Comparison of ENCODE assay signal across 22 mouse cellular contexts in genomic region chr13:28572448-28572847, GRCm38 (mm10).
"Had no signal": no experiment of that assay in that cellular context is flagged by ENCODE, and none has a peak within 500 bp of the region (broad histone marks: within the 10 kb centered on the region; RNA-seq: fewer than 3 reads in every experiment).

No protein-coding gene starts in this region.

- H3K9ac ChIP-seq: intestine, embryonic 15.5 days; kidney, embryonic 15.5 days; lung, embryonic 15.5 days; midbrain, embryonic 12.5 days; midbrain, embryonic 15.5 days; neural tube, embryonic 12.5 days; neural tube, embryonic 15.5 days had no signal

- H3K9me3 ChIP-seq: intestine, embryonic 15.5 days; kidney, embryonic 15.5 days; lung, embryonic 15.5 days; midbrain, embryonic 12.5 days; midbrain, embryonic 15.5 days; neural tube, embryonic 12.5 days; neural tube, embryonic 15.5 days had no signal

- H3K4me3 ChIP-seq: intestine, embryonic 15.5 days; kidney, embryonic 15.5 days; layer of hippocampus, adult 2 months; left cerebral cortex, adult 2 months; lung, embryonic 15.5 days; midbrain, embryonic 12.5 days; midbrain, embryonic 15.5 days; neural tube, embryonic 12.5 days; neural tube, embryonic 15.5 days had no signal

- H3K36me3 ChIP-seq: intestine, embryonic 15.5 days; kidney, embryonic 15.5 days; lung, embryonic 15.5 days; midbrain, embryonic 12.5 days; midbrain, embryonic 15.5 days; neural tube, embryonic 12.5 days; neural tube, embryonic 15.5 days had no signal

- H3K4me1 ChIP-seq: intestine, embryonic 15.5 days; kidney, embryonic 15.5 days; lung, embryonic 15.5 days; midbrain, embryonic 12.5 days; midbrain, embryonic 15.5 days; neural tube, embryonic 12.5 days; neural tube, embryonic 15.5 days had no signal

- H3K27me3 ChIP-seq: intestine, embryonic 15.5 days; kidney, embryonic 15.5 days; lung, embryonic 15.5 days; midbrain, embryonic 12.5 days; midbrain, embryonic 15.5 days; neural tube, embryonic 12.5 days; neural tube, embryonic 15.5 days had no signal

- H3K4me2 ChIP-seq: intestine, embryonic 15.5 days; kidney, embryonic 15.5 days; lung, embryonic 15.5 days; midbrain, embryonic 12.5 days; midbrain, embryonic 15.5 days; neural tube, embryonic 12.5 days; neural tube, embryonic 15.5 days had no signal

- DNase-seq: kidney, adult 11 months; kidney, adult 8-10 months; kidney, postnatal 10 days; kidney, postnatal 4 days; layer of hippocampus, postnatal 36 days; lung, adult 18-20 months; lung, postnatal 10 days; lung, postnatal 36 days; right cerebral cortex, adult 18-20 months; right cerebral cortex, postnatal 25 days; spleen, adult 18-20 months; thymus, adult 18-20 months; thymus, postnatal 36 days had no signal

- ATAC-seq: intestine, embryonic 15.5 days; midbrain, embryonic 15.5 days had no signal

- H3K27ac ChIP-seq: intestine, embryonic 15.5 days; kidney, embryonic 15.5 days; layer of hippocampus, adult 2 months; left cerebral cortex, adult 2 months; lung, embryonic 15.5 days; midbrain, embryonic 12.5 days; midbrain, embryonic 15.5 days; neural tube, embryonic 12.5 days; neural tube, embryonic 15.5 days had no signal
